Comparison of ENCODE assay signal across 9 mouse cellular contexts in the genomic region with DNA sequence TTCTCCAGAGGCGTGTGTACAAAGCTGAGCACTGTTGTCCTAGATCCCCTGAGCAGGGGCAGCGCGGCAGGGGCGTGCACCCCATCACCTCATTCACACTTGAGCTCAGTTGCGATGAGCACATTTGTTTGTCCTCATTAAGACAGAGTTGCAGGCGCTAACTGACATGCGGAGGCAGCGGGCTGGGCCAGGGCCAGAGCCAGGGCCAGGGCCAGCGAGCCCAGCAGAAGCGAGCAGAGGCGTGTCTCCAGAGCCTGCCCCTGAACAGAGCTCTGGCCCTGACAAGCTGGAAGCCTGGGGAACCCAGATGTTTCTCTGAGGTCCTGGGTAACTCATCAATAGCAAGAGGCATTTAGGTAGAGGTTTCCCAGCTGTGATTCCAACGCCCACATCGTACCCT.
DNase-seq lines count a peak whose midpoint lies in the region; ATAC-seq and TF ChIP-seq lines count a peak whose summit lies in the region.
"Had no signal": no experiment of that assay in that cellular context is flagged by ENCODE, and none has a peak within 500 bp of the region (broad histone marks: within the 10 kb centered on the region; RNA-seq: fewer than 3 reads in every experiment).

No protein-coding gene starts in this region.

- WGBS in liver, postnatal 0 days (ENCODE audit: insufficient replicate concordance), result 69% methylated on average over 13 of the region's 13 CpGs
- 55% methylated on average over 13 of the region's 13 CpGs for WGBS in liver, embryonic 12.5 days (ENCODE audit: insufficient replicate concordance)
- WGBS in limb, embryonic 14.5 days, result 46% methylated on average over 13 of the region's 13 CpGs

- TF ChIP-seq CTCF in liver, postnatal 0 days (IDR thresholded peaks at IDR 0.05; ENCODE audit: low read depth), result no peak

- DNase-seq in liver, postnatal 0 days, result peak; percentile 23
- DNase-seq in heart, adult 9 months (ENCODE audit: low spot score in 2 of 2), result peak; percentile 21 to 54
- DNase-seq in limb, embryonic 14.5 days (ENCODE audit: low spot score), result no peak
- peak; percentile 52 for DNase-seq in testis, postnatal 10 days (ENCODE audit: low spot score)
- no peak for DNase-seq in thymus, postnatal 10 days (ENCODE audit: low spot score in 2 of 2)
- DNase-seq in layer of hippocampus, adult 9-10 months (ENCODE audit: low spot score), result no peak
- DNase-seq: cerebellum, adult 18-20 months; spleen, adult 18-20 months had no signal

- no peak overlapping the region for H3K9ac ChIP-seq in liver, postnatal 0 days (replicated peaks)
- H3K9ac ChIP-seq in liver, embryonic 12.5 days, result no peak overlapping the region
- 0 out of 2 replicates have a peak overlapping the region, but pooled peaks have one; percentile 4 for H3K9ac ChIP-seq in limb, embryonic 14.5 days (ENCODE audit: low read depth, low read length, severe bottlenecking)

- H3K4me3 ChIP-seq in liver, postnatal 0 days (ENCODE audit: low read depth, low read length), result no peak overlapping the region
- H3K4me3 ChIP-seq in liver, embryonic 12.5 days, result no peak overlapping the region
- H3K4me3 ChIP-seq in limb, embryonic 14.5 days (replicated peaks; ENCODE audit: low read length), result no peak overlapping the region

- peaks cover 6% of the 10 kb centered on the region; the same call in 1 of the 2 replicates for H3K4me1 ChIP-seq in liver, postnatal 0 days (ENCODE audit: insufficient read depth)
- H3K4me1 ChIP-seq in liver, embryonic 12.5 days, result 0 out of 2 replicates have a peak, but pooled peaks cover 6% of the 10 kb centered on the region
- peaks cover 27% of the 10 kb centered on the region for H3K4me1 ChIP-seq in limb, embryonic 14.5 days (ENCODE audit: control insufficient read depth, insufficient read depth, low read length)

- H3K9me3 ChIP-seq in liver, postnatal 0 days (ENCODE audit: low read length), result no peaks in the 10 kb centered on the region
- no peaks in the 10 kb centered on the region for H3K9me3 ChIP-seq in liver, embryonic 12.5 days (replicated peaks)
- no peaks in the 10 kb centered on the region for H3K9me3 ChIP-seq in limb, embryonic 14.5 days (ENCODE audit: control insufficient read depth, low read length)

- no peaks in the 10 kb centered on the region for H3K36me3 ChIP-seq in liver, postnatal 0 days (replicated peaks; ENCODE audit: insufficient read depth, low read length)
- H3K36me3 ChIP-seq in liver, embryonic 12.5 days, result no peaks in the 10 kb centered on the region
- H3K36me3 ChIP-seq in limb, embryonic 14.5 days (ENCODE audit: control insufficient read depth, insufficient read depth, low read length), result no peaks in the 10 kb centered on the region

- TF ChIP-seq POLR2A in limb, embryonic 14.5 days (IDR thresholded peaks at IDR 0.05; ENCODE audit: borderline replicate concordance, extremely low read depth, insufficient read depth, insufficient read length), result no peak

- H3K27me3 ChIP-seq in liver, postnatal 0 days (ENCODE audit: insufficient read depth, low read length), result peaks cover 6% of the 10 kb centered on the region; the same call in 1 of the 2 replicates
- H3K27me3 ChIP-seq in liver, embryonic 12.5 days (replicated peaks), result peaks cover 56% of the 10 kb centered on the region
- H3K27me3 ChIP-seq in limb, embryonic 14.5 days (ENCODE audit: control insufficient read depth, insufficient read depth, low read length), result 0 out of 2 replicates have a peak, but pooled peaks cover 4% of the 10 kb centered on the region

- H3K4me2 ChIP-seq in liver, postnatal 0 days (ENCODE audit: low read depth, low read length), result no peak overlapping the region
- no peak overlapping the region for H3K4me2 ChIP-seq in liver, embryonic 12.5 days
- peak overlapping the region; percentile 34; the same call in 1 of the 2 replicates for H3K4me2 ChIP-seq in limb, embryonic 14.5 days (replicated peaks; ENCODE audit: low read depth, low read length, severe bottlenecking)

- TF ChIP-seq EP300 in liver, postnatal 0 days (IDR thresholded peaks at IDR 0.05; ENCODE audit: low read depth), result no peak

- no peak for ATAC-seq in liver, postnatal 0 days
- ATAC-seq in liver, embryonic 12.5 days, result no peak
- peak; percentile 39; the same call in 1 of the 2 replicates for ATAC-seq in limb, embryonic 14.5 days (ENCODE audit: low FRiP score, low read depth)

- no peak overlapping the region for H3K27ac ChIP-seq in liver, postnatal 0 days (ENCODE audit: low read depth)
- no peak overlapping the region for H3K27ac ChIP-seq in liver, embryonic 12.5 days
- peak overlapping the region; percentile 52; the same call in 1 of the 2 replicates for H3K27ac ChIP-seq in limb, embryonic 14.5 days (replicated peaks; ENCODE audit: low read depth, low read length)

Comparison
In these comparisons a context has a peak if more than half of its experiments do, and no peak if none do; other contexts are left out.
1. DNase-seq: peak in liver, postnatal 0 days (single experiment), heart, adult 9 months (2 of 2) and testis, postnatal 10 days (single experiment); none in limb, embryonic 14.5 days (single experiment), thymus, postnatal 10 days (0 of 2) and layer of hippocampus, adult 9-10 months (single experiment).